Mouse (Mus musculus) limb, embryonic 15.5 days (tissue): ENCODE measurements around the gene Ccdc51. TPM values are rescaled to one million over a fixed set of nuclear protein-coding genes. Genes with fewer than 3 reads are reported as not detected.

Experiments used
- ATAC-seq: fragments of 200-750 bp; cut with Nextera tagmentation; 2 replicates; pipeline ENCODE4 v1.8.0; 2017; ENCODE audit warnings: low read depth, moderate TSS enrichment; ENCODE audit not compliant: insufficient number of reproducible peaks, low FRiP score, low TSS enrichment
- H3K27ac ChIP-seq: fragments of 300-500 bp; sonication (generic); 2 replicates; pipeline ENCODE4 v1.5.1; 2015; ENCODE audit warnings: moderate library complexity, mild to moderate bottlenecking, inconsistent platforms
- H3K27me3 ChIP-seq: fragments of 300-500 bp; sonication (generic); 2 replicates; pipeline ENCODE4 v1.6.1; 2015; ENCODE audit warnings: inconsistent platforms
- H3K36me3 ChIP-seq: fragments of 300-500 bp; sonication (generic); 2 replicates; pipeline ENCODE4 v1.6.1; 2015; ENCODE audit warnings: inconsistent platforms
- H3K4me1 ChIP-seq: fragments of 300-500 bp; sonication (generic); 2 replicates; pipeline ENCODE4 v1.6.1; 2015; ENCODE audit warnings: inconsistent platforms
- H3K4me2 ChIP-seq: fragments of 300-500 bp; sonication (generic); 2 replicates; pipeline ENCODE4 v1.6.1; 2015; ENCODE audit warnings: mild to moderate bottlenecking, inconsistent platforms
- H3K4me3 ChIP-seq: fragments of 300-500 bp; sonication (generic); 2 replicates; pipeline ENCODE4 v1.5.1; 2015; ENCODE audit warnings: mild to moderate bottlenecking, inconsistent platforms
- H3K9ac ChIP-seq: fragments of 300-500 bp; sonication (generic); 2 replicates; pipeline ENCODE4 v1.6.1; 2015; ENCODE audit warnings: inconsistent platforms
- H3K9me3 ChIP-seq: fragments of 300-500 bp; sonication (generic); 2 replicates; pipeline ENCODE4 v1.6.1; 2016; ENCODE audit warnings: inconsistent platforms
- WGBS: fragments of 180-500 bp; shearing (Covaris S2); methylation state at CpG from one replicate; pipeline ENCODE4 v1.1.7; 2015; 5-methylcytosine and 5-hydroxymethylcytosine counted together
- polyA plus RNA-seq: library from polyadenylated mRNA; unstranded; fragments of >200 nt; fragmentation: Nextera tagmentation; extraction: Ambion mirVana; gene quantifications from 2 replicates; pipeline ENCODE4 v1.2.1, GENCODE M21; 2015

The Ccdc51 gene
- polyA plus RNA-seq, 1 experiment from 2014 or later: 13.6 TPM

GRCm38 (mm10) chr9:109090446-109090845 is 8.2 kb downstream of the Ccdc51 start:
- Histone ChIP-seq H3K27ac (no peak overlapping the region), H3K4me3 (no peak overlapping the region), H3K4me1 (peaks cover 20% of the 10 kb centered on the region), H3K36me3 (peaks cover 28% of the 10 kb centered on the region), H3K27me3 (no peaks in the 10 kb centered on the region), H3K4me2 (no peak overlapping the region), H3K9me3 (no peaks in the 10 kb centered on the region), H3K9ac (no peak overlapping the region)
- no peak for ATAC-seq
- WGBS: 65% methylated on average over 15 of the region's 15 CpGs

GRCm38 (mm10) chr9:109091802-109092201 is 9.5 kb downstream of the Ccdc51 start:
- no peak overlapping the region for H3K9ac ChIP-seq
- peaks cover 28% of the 10 kb centered on the region for H3K36me3 ChIP-seq
- H3K4me2 ChIP-seq: no peak overlapping the region
- H3K4me1 ChIP-seq: peaks cover 27% of the 10 kb centered on the region
- H3K4me3 ChIP-seq: no peak overlapping the region
- no peak for ATAC-seq
- no peaks in the 10 kb centered on the region for H3K9me3 ChIP-seq
- WGBS: 63% methylated on average over 8 of the region's 8 CpGs
- H3K27me3 ChIP-seq: no peaks in the 10 kb centered on the region
- 0 out of 2 replicates have a peak overlapping the region, but pooled peaks have one; percentile 24 for H3K27ac ChIP-seq

DNA sequence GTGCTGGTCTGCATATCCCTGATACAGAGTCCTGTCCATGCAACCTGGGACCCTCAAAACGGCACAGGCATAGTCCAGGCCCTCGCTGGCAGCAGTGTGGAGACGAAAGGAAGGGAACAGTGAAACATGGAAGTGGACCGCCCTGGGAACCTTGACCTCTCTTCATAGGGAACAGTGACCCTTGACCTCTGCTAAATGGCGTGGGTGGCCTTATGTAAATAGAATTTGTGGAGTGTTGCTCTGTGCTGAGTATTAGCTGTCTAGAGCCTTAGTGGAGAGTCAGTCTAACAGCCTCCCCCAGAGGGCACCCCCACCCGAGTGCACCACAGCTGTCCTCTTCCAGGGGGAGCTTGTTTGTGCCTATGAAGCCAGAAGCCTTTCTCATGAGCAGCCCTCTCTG is 10.5 kb downstream of the Ccdc51 start:
- no peak overlapping the region for H3K9ac ChIP-seq
- H3K4me2 ChIP-seq: no peak overlapping the region
- ATAC-seq: no peak
- peaks cover 37% of the 10 kb centered on the region for H3K4me1 ChIP-seq
- 0 out of 2 replicates have a peak overlapping the region, but pooled peaks have one; percentile 9 for H3K27ac ChIP-seq
- no peaks in the 10 kb centered on the region for H3K27me3 ChIP-seq
- no peak overlapping the region for H3K4me3 ChIP-seq
- 63% methylated on average over 6 of the region's 6 CpGs for WGBS
- H3K9me3 ChIP-seq: no peaks in the 10 kb centered on the region
- peaks cover 28% of the 10 kb centered on the region for H3K36me3 ChIP-seq

- peak overlapping the region; percentile 81 for H3K4me2 ChIP-seq
- no peaks in the 10 kb centered on the region for H3K27me3 ChIP-seq
- peaks cover 28% of the 10 kb centered on the region for H3K36me3 ChIP-seq
- no peaks in the 10 kb centered on the region for H3K9me3 ChIP-seq
- no peak overlapping the region for H3K9ac ChIP-seq
- H3K4me1 ChIP-seq: peaks cover 44% of the 10 kb centered on the region
- peak overlapping the region; percentile 70 for H3K4me3 ChIP-seq
- ATAC-seq: no peak
- peak overlapping the region; percentile 100 for H3K27ac ChIP-seq
- WGBS: 17% methylated on average over 11 of the region's 11 CpGs
Measured at GRCm38 (mm10) chr9:109093786-109094552, 11.7 kb downstream of the Ccdc51 start.

DNA sequence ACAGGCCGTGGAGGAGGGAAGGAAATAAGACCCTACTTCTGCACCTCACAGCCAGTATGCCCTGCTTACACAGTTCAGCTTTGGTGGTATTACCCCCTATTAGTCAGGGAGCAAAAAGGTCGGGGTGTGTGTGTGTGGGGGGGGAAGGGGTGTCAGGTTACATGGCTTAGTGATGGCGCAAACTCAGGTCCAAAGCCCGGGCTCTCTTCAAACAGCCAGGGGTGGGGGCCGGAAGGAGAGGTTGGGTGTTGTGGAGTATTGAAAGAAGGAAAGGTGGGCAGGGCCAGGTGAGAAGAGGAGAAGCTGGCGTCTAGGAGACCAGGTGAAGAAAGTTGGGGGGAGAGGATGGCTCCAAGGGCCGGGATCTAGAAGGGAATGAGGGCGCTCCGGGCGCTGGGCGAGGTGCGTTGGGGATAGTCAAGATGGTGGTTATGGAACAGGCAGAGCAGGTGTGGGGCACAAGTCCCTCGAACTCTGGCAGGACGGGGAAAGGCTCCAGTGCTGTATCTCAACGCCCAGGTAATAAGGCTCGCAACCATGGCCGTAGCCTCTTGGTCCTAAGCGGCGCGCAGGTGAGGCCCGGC is 12.4 kb downstream of the Ccdc51 start:
- ATAC-seq: no peak; the same call in 1 of the 2 replicates
- peaks cover 25% of the 10 kb centered on the region for H3K36me3 ChIP-seq
- H3K9me3 ChIP-seq: no peaks in the 10 kb centered on the region
- peak overlapping the region; percentile 81 for H3K4me2 ChIP-seq
- 1% methylated on average over 21 of the region's 21 CpGs for WGBS
- H3K9ac ChIP-seq: peak overlapping the region; percentile 65
- no peaks in the 10 kb centered on the region for H3K27me3 ChIP-seq
- peak overlapping the region; percentile 100 for H3K27ac ChIP-seq
- peaks cover 51% of the 10 kb centered on the region for H3K4me1 ChIP-seq
- peak overlapping the region; percentile 70 for H3K4me3 ChIP-seq

- WGBS: under 1% methylated on average over 98 of the region's 102 CpGs
Measured at GRCm38 (mm10) chr9:109095137-109095982, 13.1 kb downstream of the Ccdc51 start, which contains the start of gene Plxnb1. Gene Plxnb1, plus strand, starts transcription at chr9:109095389.

DNA sequence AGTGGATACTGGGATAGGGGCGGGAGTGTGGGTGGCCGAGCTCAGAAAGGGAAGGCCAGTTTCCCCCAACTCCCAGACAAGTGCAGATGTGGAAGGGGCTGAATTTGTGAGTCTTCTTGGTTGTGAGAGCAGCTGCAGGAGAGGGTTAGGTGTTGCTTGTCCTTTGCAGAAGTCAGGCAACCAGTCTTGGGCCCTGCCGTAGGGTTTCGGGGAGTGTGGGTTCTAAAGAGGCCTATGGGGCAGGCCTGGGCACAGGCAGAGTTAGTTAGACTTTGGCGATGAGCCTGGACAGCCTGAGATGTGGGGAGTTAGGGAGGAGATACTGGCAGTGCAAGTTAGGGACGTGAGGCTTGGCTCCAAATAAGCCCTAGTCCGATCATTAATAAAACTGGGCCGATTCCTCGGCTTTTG is 14.0 kb downstream of the Ccdc51 start:
- H3K4me3 ChIP-seq: peak overlapping the region; percentile 70
- peaks cover 52% of the 10 kb centered on the region for H3K4me1 ChIP-seq
- H3K27ac ChIP-seq: peak overlapping the region; percentile 100
- ATAC-seq: no peak
- peak overlapping the region; percentile 65 for H3K9ac ChIP-seq
- no peaks in the 10 kb centered on the region for H3K27me3 ChIP-seq
- peak overlapping the region; percentile 81 for H3K4me2 ChIP-seq
- peaks cover 26% of the 10 kb centered on the region for H3K36me3 ChIP-seq
- 10% methylated on average over 9 of the region's 9 CpGs for WGBS
- H3K9me3 ChIP-seq: no peaks in the 10 kb centered on the region

More at GRCm38 (mm10) chr9:109095137-109095982, 13.1 kb downstream of the Ccdc51 start, which contains the start of gene Plxnb1:
- no peaks in the 10 kb centered on the region for H3K9me3 ChIP-seq
- H3K4me2 ChIP-seq: peak within 1 kb of the TSS; percentile 81
- H3K4me3 ChIP-seq: peak within 1 kb of the TSS; percentile 70
- ATAC-seq: peak; percentile 22
- H3K4me1 ChIP-seq: peaks cover 52% of the 10 kb centered on the region
- H3K27ac ChIP-seq: peak within 1 kb of the TSS; percentile 100
- H3K36me3 ChIP-seq: peaks cover 26% of the 10 kb centered on the region
- peak within 1 kb of the TSS; percentile 65 for H3K9ac ChIP-seq
- no peaks in the 10 kb centered on the region for H3K27me3 ChIP-seq

DNA sequence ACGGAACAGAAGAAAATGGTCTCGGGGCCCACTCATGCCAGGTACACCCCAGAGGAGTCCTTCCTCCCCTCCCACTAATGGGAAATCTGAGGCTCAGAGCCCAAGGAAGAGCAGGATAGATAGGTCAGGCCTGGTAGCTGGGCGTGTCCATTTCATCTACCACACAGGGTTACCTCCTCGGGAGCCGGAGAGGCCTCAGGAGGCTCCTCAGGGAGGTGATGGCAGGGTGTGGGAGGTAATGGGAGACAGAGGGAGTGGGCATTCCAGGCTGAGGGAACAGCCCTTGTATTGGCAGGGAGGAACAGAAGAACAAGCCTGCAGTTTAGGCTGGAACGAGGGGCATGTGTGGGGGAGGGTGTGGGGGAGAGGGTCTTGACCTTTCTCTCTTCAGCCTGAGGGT is 14.6 kb downstream of the Ccdc51 start:
- H3K27ac ChIP-seq: peak overlapping the region; percentile 100
- peak overlapping the region; percentile 70 for H3K4me3 ChIP-seq
- no peaks in the 10 kb centered on the region for H3K9me3 ChIP-seq
- peak overlapping the region; percentile 8; the same call in 1 of the 2 replicates for H3K9ac ChIP-seq
- WGBS: 20% methylated on average over 6 of the region's 6 CpGs
- peaks cover 52% of the 10 kb centered on the region for H3K4me1 ChIP-seq
- H3K4me2 ChIP-seq: peak overlapping the region; percentile 81
- H3K27me3 ChIP-seq: no peaks in the 10 kb centered on the region
- peaks cover 22% of the 10 kb centered on the region for H3K36me3 ChIP-seq
- no peak for ATAC-seq

DNA sequence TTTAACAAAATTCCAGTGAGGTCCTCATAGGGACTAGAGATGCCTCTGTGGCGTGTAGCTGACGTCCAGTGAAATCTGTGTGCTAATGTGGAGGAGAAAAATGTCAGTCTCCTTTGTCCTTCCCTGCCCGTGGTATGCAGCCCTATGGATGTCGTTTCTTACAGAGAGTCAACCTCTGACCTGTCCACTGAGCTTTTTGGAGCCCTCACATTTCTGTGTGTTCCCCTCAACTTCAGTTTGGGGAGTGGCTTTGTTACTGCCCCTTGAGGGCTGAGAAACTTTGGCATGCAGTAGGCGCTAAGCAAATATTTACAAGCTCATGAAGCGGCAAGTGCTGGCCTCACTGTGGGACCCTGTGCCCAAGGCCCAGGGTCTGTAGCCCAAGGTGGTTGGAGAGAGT is 15.0 kb downstream of the Ccdc51 start:
- Histone ChIP-seq H3K4me3 (peak overlapping the region; percentile 70), H3K4me1 (peaks cover 52% of the 10 kb centered on the region), H3K9me3 (no peaks in the 10 kb centered on the region), H3K27ac (peak overlapping the region; percentile 100), H3K36me3 (peaks cover 23% of the 10 kb centered on the region), H3K9ac (peak overlapping the region; percentile 8; the same call in 1 of the 2 replicates), H3K27me3 (no peaks in the 10 kb centered on the region), H3K4me2 (peak overlapping the region; percentile 81)
- 21% methylated on average over 6 of the region's 6 CpGs for WGBS
- no peak for ATAC-seq

DNA sequence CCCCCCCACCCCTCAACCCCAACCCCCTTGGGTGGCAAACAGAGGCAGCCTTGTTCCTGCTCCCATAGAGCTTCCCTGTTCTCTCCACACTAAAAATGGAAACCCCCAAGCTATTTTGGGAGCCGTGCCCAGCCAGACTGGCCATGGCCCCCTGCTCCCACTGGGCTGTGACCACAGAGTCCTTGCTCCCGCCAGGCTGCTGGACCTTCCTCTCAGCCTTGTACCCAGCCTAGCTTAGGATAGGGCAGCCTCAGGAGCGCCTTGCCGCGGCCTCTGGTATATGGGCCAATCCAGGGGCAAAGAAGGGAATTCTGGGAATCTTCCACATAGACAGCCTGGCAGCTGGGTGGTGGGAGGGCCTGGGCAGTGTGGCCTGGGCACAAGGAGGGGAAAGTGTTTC is 15.5 kb downstream of the Ccdc51 start:
- Histone ChIP-seq H3K4me2 (peak overlapping the region; percentile 81), H3K27me3 (no peaks in the 10 kb centered on the region), H3K9ac (no peak overlapping the region), H3K4me1 (peaks cover 52% of the 10 kb centered on the region), H3K9me3 (no peaks in the 10 kb centered on the region), H3K36me3 (peaks cover 24% of the 10 kb centered on the region), H3K27ac (peak overlapping the region; percentile 100), H3K4me3 (peak overlapping the region; percentile 11; the same call in 1 of the 2 replicates)
- peak; percentile 38; the same call in 1 of the 2 replicates for ATAC-seq
- WGBS: 56% methylated on average over 5 of the region's 5 CpGs

DNA sequence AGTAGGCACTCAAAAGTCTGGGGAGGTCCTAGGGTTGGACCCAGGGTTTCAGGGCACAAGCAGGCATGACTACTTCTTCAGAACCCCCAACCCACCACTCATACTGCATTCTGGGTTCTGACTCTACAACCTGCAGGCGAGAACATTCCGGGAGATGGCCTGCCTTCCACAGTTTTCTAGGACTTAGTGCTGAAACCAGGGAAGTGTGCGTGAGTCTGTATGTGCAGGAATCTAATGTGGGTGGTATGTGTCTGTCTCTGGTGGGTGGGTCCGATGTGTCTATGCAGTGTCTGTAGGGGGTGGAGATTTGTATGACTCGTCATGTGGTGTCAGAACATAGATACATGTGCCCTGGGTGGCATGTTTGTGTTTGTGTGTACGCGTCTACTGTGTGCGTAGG is 16.1 kb downstream of the Ccdc51 start:
- peaks cover 26% of the 10 kb centered on the region for H3K36me3 ChIP-seq
- H3K27ac ChIP-seq: peak overlapping the region; percentile 100
- H3K9me3 ChIP-seq: no peaks in the 10 kb centered on the region
- H3K4me1 ChIP-seq: peaks cover 52% of the 10 kb centered on the region
- peak overlapping the region; percentile 81 for H3K4me2 ChIP-seq
- peak overlapping the region; percentile 11 for H3K4me3 ChIP-seq
- no peak overlapping the region for H3K9ac ChIP-seq
- H3K27me3 ChIP-seq: no peaks in the 10 kb centered on the region
- WGBS: 80% methylated on average over 8 of the region's 8 CpGs
- ATAC-seq: no peak
